Mouse (Mus musculus): ENCODE data around the gene Gnai1.

The Gnai1 gene

DNA sequence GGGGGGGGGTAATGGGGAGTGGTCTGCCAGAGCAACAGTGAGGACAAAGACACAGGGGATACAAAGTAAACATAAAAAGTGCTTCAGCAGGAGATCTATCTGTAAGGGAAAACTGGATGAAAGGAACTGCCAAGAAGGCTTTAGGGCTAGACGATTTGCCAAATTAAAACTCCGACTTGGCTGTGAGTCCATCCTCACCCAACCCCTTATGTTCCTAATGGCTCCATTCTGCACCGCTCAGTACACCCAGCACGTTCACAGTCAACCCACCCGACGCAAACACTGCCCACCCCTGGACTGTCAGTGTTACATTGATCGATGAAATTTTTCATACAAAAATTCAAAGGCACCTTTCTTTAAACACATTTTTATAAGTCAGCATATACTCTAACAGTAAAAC lies 71.5 kb downstream of the Gnai1 start:
- no peak for DNase-seq (ENCODE audit: low spot score in 2 of 2)

DNA sequence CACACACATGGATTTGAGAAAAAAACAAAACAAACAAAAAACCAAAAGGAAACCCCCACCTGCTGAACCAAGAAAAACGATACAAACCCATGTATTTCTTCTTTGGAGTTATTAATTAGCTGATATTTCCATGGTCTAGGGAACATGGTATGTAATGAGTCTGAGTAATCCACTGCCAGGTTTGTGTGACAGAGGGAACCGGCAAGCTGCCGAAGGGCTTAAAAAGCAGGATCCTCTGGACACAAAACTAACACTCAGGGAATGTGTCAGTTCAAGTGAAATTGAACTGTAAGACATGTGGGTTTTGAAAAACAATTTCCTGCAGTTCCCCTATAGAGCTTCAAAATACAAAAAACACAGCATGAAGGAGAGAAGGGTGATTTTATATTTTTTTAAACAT lies 72.1 kb downstream of the Gnai1 start:
- no peak for DNase-seq (ENCODE audit: low spot score in 2 of 2)

DNA sequence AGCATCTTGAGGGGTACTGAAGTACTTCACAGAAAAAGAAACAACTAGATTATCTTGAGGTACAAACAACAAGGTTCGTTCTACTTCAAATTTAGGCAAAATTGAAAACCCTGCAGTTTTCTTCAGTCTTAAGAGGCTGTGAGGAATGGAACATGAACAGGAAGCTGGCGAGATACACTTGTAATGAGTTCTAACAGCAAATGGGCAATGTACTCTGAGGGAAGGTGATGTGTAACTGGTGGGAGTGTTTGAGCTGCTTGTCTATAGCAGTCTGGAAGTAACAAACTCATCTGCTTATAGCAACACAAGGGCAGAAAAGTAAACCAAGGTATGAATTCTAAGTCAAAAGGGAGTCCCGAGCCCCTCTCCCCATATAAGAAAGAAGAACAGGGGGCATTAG lies 78.1 kb downstream of the Gnai1 start:
- no peak for DNase-seq (ENCODE audit: low spot score in 2 of 2)

DNA sequence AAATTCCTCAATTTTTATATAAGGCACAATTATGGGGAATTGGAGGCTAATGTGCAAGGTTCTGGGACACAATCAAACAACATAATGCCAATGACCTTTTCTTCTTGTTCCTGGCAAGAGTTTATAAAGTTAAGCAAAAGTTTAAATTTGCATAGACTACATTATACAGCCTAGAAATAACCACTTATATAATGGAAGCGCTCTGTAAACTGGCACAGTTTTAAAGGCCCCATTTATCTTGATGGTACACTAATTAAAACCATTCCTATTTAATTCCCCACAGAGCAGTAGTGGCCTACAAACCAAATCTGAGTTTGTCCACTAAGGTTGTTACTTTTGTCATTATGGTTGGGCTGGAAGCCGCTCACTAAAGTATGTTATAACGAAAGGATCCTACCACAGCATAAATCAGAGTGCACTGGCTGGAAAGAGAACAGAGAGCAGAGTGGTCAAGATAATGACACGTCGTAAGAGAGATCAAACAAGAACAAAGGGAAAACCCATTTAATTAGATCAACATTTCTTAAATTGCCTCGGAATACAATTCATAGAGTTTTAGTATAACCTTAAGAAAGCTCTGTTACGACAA lies 85.7 kb downstream of the Gnai1 start:
- DNase-seq (ENCODE audit: low spot score in 2 of 2): no peak

DNA sequence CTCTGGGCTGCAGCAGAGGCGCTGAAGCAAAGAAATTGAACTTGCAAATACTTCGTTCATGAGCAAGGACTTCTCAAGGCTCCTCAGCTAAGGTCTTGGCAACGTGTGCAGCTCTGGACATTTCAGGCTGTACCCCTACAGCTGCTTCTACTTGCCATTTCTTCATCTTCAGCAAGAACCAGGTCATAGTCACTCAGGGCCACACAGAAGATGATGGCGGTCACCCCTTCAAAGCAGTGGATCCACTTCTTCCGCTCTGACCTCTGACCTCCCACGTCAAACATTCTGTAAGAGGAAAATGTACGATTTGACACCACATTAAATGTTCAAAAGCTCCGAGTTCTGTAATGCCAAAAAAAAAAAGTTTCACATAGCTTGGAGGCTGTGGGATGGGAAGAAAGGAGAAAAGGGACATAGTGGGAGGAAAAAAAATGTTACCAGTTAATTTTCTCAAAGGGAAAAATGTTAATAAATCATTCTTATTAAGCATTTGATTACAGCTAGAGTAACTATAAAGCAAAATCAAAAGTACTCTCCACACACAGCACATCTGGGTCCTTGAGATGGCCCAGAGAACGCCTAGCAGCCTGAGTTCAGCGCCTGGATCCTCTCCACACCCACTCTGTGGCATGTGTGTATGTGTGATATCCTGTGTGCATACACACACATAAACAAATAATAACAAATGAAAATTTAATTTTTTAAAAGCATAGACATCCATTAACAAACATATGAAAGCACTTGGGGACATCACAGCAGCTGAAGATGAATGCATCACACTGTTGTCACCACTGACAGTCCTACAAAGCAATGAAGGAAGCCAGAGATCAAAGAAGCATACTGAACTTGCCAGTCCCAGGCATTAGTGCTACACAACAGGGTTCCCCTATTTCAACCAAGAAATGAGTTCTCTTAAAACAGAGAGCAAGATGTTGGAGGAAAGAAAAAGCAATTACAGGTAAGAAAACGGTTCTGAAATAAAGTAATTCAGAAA lies 86.6 kb downstream of the Gnai1 start:
- no peak for DNase-seq (ENCODE audit: low spot score in 2 of 2)

GRCm38 (mm10) chr5:18250379-18251017 lies 109.7 kb downstream of the Gnai1 start:
- no peak for DNase-seq (ENCODE audit: low spot score in 2 of 2)

GRCm38 (mm10) chr5:18249132-18249531 lies 111.0 kb downstream of the Gnai1 start:
- DNase-seq (ENCODE audit: low spot score in 2 of 2): no peak

- DNase-seq (ENCODE audit: low spot score in 2 of 2): peak in 1 of 2 experiments; percentile 5
Measured at GRCm38 (mm10) chr5:18229396-18229795, 130.8 kb downstream of the Gnai1 start.

DNA sequence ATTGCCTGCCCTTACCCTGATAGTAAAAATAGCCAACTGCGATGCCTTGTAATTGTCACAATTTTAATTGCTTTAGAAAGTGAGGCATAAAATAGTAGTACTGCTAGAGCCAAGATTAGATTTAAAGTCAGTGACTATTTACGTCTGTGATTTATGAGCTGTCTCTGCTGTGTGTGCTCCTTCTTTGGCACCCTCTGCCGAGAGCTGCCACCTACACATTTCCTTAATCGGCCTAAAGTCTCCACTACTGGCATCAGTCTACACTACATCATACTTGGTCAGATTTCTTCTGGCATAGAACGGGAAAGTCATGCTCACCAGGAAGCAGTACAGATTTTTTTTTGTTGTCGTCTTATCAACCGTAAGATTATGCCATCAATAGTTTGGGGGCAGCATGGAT lies 131.3 kb downstream of the Gnai1 start:
- peak; percentile 25 to 49 for DNase-seq (ENCODE audit: low spot score in 2 of 2)

DNA sequence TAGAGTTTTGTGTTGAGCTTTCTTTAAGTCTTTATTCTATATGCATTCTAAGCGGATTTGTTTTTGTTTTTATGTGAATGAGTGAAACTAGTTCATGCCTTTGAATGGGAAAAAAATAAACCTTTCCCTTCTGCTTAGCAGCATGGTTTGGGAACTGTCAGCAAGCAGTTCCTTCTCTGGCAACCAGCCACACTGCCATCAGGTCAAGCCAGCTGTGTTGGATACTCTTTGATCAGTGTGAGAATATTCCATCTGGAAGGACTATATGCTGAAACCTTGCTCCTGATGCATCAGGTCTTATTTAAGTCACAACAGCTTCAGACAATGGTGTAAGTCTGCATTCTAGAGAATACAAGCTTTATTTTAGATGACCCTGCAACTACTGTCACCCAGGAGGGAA lies 139.3 kb downstream of the Gnai1 start:
- no peak for DNase-seq (ENCODE audit: low spot score in 2 of 2)

DNA sequence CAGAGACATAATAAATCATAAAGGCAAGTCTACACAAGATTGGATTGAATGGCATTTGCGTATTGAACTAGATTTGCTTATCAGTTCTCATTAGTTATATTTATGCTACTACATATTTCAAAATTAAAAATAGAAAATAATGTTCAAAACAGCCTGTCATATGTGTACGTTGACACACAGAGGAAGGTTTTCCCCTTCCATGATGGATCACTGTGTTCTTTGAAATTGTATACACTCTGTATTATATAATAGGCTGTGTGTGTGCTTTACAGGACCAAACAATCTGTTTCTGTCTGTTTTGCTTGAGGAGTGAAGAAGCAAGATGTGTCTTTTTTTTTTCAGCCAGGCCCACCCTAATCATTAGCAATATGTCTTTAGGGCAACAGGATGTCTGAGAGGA lies 141.9 kb downstream of the Gnai1 start:
- DNase-seq (ENCODE audit: low spot score in 2 of 2): no peak

DNA sequence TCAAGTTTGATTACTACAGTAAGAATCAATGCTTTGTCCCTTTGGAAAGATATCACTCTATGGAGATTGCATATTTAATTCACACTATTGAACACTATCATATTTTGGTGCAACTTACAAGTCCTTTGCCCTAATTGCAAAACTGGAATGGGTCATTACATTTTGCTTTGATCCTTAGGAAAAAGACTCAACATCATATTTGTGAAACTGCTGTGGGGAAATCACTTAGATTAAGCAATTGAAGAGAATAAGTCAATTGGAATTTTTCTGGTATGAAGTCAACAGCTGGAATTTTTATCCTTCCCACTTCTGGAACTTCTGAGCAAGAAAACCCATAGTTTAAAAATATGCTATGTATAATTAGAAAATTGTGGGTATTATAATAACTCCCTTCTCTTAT lies 142.3 kb downstream of the Gnai1 start:
- no peak for DNase-seq (ENCODE audit: low spot score in 2 of 2)

Data from left cerebral cortex, adult 9 months (tissue).